Mouse (Mus musculus) stomach, embryonic 14.5 days (tissue): ENCODE results near the gene Tspan32. TPM values are rescaled to one million over a fixed set of nuclear protein-coding genes. Genes with fewer than 3 reads are reported as not detected.

ENCODE experiments used
- ATAC-seq: fragments of 200-750 bp; cut with Nextera tagmentation; 2 replicates; pipeline ENCODE4 v1.8.0; 2017; ENCODE audit warnings: low read depth, moderate TSS enrichment; ENCODE audit not compliant: insufficient number of reproducible peaks, insufficient read depth, low FRiP score
- H3K27ac ChIP-seq: fragments of 300-500 bp; sonication (generic); 2 replicates; pipeline ENCODE4 v1.5.1; 2014; ENCODE audit warnings: mild to moderate bottlenecking, low read length, moderate library complexity, mixed read lengths
- H3K27me3 ChIP-seq: fragments of 300-500 bp; sonication (generic); 2 replicates; pipeline ENCODE4 v1.6.1; 2014; ENCODE audit warnings: low read length, control low read depth, mixed read lengths; ENCODE audit not compliant: control insufficient read depth, insufficient read depth
- H3K36me3 ChIP-seq: fragments of 300-500 bp; sonication (generic); 2 replicates; pipeline ENCODE4 v1.6.1; 2014; ENCODE audit warnings: mild to moderate bottlenecking, control low read depth, low read length, moderate library complexity, mixed read lengths; ENCODE audit not compliant: control insufficient read depth, insufficient read depth
- H3K4me1 ChIP-seq: fragments of 300-500 bp; sonication (generic); 2 replicates; pipeline ENCODE4 v1.6.1; 2014; ENCODE audit warnings: low read length, control low read depth, mixed read lengths; ENCODE audit not compliant: control insufficient read depth, insufficient read depth
- H3K4me2 ChIP-seq: fragments of 300-500 bp; sonication (generic); replicated peaks from 2 replicates; pipeline ENCODE4 v1.6.1; 2014; ENCODE audit warnings: low read depth, low read length, control low read depth
- H3K4me3 ChIP-seq: fragments of 300-500 bp; sonication (generic); 2 replicates; pipeline ENCODE4 v1.5.1; 2014; ENCODE audit warnings: low read depth, low read length, control low read depth
- H3K9ac ChIP-seq: fragments of 300-500 bp; sonication (generic); replicated peaks from 2 replicates; pipeline ENCODE4 v1.6.1; 2014; ENCODE audit warnings: low read depth, mild to moderate bottlenecking, control low read depth, low read length, moderate library complexity, mixed read lengths
- H3K9me3 ChIP-seq: fragments of 300-500 bp; sonication (generic); 2 replicates; pipeline ENCODE4 v1.6.1; 2016; ENCODE audit warnings: low read depth, low read length, control low read depth; ENCODE audit not compliant: control insufficient read depth
- WGBS: fragments of 180-500 bp; shearing (Covaris S2); extraction: QIAGEN DNeasy Blood & Tissue Kit; methylation state at CpG from one replicate; pipeline ENCODE4 v1.1.7; 2014; 5-methylcytosine and 5-hydroxymethylcytosine counted together
- polyA plus RNA-seq: library from polyadenylated mRNA; unstranded; fragments of >200 nt; fragmentation: Nextera tagmentation; extraction: Ambion mirVana; gene quantifications from 2 replicates; pipeline ENCODE4 v1.2.1, GENCODE M21; 2014

The Tspan32 gene
- polyA plus RNA-seq, 1 experiment from 2014 or later, result 1.6 TPM

- Histone ChIP-seq H3K9ac (peak within 1 kb of the TSS; percentile 75), H3K27me3 (no peaks in the 10 kb centered on the region), H3K4me3 (peak within 1 kb of the TSS; percentile 84), H3K4me1 (peaks cover 13% of the 10 kb centered on the region; the same call in 1 of the 2 replicates), H3K36me3 (peaks cover 52% of the 10 kb centered on the region), H3K4me2 (peak within 1 kb of the TSS; percentile 92), H3K27ac (peak within 1 kb of the TSS; percentile 96), H3K9me3 (no peaks in the 10 kb centered on the region)
- peak; percentile 94 for ATAC-seq
- under 1% methylated on average over 51 of the region's 51 CpGs for WGBS
Measured at GRCm38 (mm10) chr7:143068882-143069591, 64.2 kb downstream of the Tspan32 start, which contains the start of gene Tssc4. Gene Tssc4, plus strand, starts transcription at chr7:143069249.

Other genes starting within 250 kb of the Tspan32 start
- 3.2 and 3.7 TPM in 2 replicates for gene Th, start 73.9 kb upstream of the Tspan32 start, polyA plus RNA-seq
- 3.9 and 4.6 TPM in 2 replicates for gene Ascl2, start 35.8 kb upstream of the Tspan32 start, polyA plus RNA-seq
- 705 and 725 TPM in 2 replicates for gene Cd81, start 47.7 kb downstream of the Tspan32 start, polyA plus RNA-seq
- 61.3 and 66.6 TPM in 2 replicates for gene Tssc4, start 64.2 kb downstream of the Tspan32 start, polyA plus RNA-seq
- gene Trpm5, start 89.6 kb downstream of the Tspan32 start, polyA plus RNA-seq, result 22.5 and 27.0 TPM in 2 replicates
- gene Kcnq1, start 101.3 kb downstream of the Tspan32 start, polyA plus RNA-seq, result 4.2 and 6.0 TPM in 2 replicates